Mouse (Mus musculus): ENCODE results near the gene Hes2.

DNA sequence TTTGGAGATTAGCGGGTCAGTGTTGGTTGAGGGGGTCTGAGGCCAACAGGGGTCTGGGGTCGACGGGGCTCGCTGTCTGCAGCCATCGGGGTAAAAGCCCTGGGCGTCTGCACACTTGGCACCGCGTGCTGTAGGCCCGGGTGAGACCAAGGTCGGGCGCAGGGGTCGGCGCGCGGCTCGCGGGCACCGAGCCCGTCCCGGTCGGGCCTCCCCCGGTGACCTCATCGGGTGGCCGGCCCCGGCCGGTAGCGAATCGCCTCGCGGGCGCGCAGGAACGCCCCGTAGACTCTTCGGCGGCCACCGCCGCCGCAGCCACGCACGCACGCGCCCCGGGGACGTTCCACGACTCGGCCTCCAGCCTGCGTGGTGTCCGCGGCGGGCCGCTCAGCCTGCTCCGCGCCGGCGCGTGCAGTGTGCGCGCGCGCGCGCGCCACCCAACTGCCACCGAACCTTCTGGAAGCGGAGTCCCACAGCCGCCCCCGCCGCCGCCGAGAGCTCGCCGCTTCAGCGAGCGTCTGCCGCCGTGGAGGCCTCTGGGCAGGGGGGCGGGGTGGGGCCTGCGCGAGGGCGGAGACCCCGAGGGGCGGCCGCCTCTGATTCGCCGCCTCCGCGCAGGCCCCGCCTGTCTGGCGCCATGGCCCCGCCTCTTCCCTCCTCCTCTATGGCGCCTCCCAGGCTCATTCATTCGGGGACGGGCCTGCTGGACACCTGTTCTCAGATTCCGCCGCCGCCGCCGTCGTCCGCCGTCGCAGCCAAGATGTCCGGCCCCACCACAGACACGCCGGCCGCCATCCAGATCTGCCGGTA, 19.1 kb downstream of the Hes2 start, which contains the start of gene Acot7:
- TF ChIP-seq CTCF (IDR thresholded peaks at IDR 0.05; ENCODE audit: borderline replicate concordance, extremely low read depth, insufficient read depth, insufficient read length), result no peak
- peak; percentile 87 for TF ChIP-seq POLR2A (IDR thresholded peaks at IDR 0.05; ENCODE audit: borderline replicate concordance, extremely low read depth, insufficient read depth, insufficient read length, poor library complexity, severe bottlenecking)

All from brain, embryonic 14.5 days (tissue).